Mouse (Mus musculus) liver, embryonic 15.5 days (tissue): ENCODE measurements around the gene Dnm3. TPM values are rescaled to one million over a fixed set of nuclear protein-coding genes. Genes with fewer than 3 reads are reported as not detected.

Source experiments
- ATAC-seq: fragments of 200-750 bp; cut with Nextera tagmentation; 2 replicates; pipeline ENCODE4 v1.8.0; 2017; ENCODE audit warnings: moderate number of reproducible peaks, mild to moderate bottlenecking, moderate library complexity; ENCODE audit not compliant: insufficient read depth
- H3K27ac ChIP-seq: fragments of 300-500 bp; sonication (generic); replicated peaks from 2 replicates; pipeline ENCODE4 v1.5.1; 2015; ENCODE audit warnings: mild to moderate bottlenecking, inconsistent platforms
- H3K27me3 ChIP-seq: fragments of 300-500 bp; sonication (generic); 2 replicates; pipeline ENCODE4 v1.6.1; 2015; ENCODE audit warnings: mild to moderate bottlenecking, inconsistent platforms
- H3K36me3 ChIP-seq: fragments of 300-500 bp; sonication (generic); replicated peaks from 2 replicates; pipeline ENCODE4 v1.6.1; 2015; ENCODE audit warnings: moderate library complexity, mild to moderate bottlenecking, inconsistent platforms
- H3K4me1 ChIP-seq: fragments of 300-500 bp; sonication (generic); replicated peaks from 2 replicates; pipeline ENCODE4 v1.6.1; 2015; ENCODE audit warnings: inconsistent platforms
- H3K4me2 ChIP-seq: fragments of 300-500 bp; sonication (generic); 2 replicates; pipeline ENCODE4 v1.6.1; 2015; ENCODE audit warnings: moderate library complexity, mild to moderate bottlenecking, inconsistent platforms
- H3K4me3 ChIP-seq: fragments of 300-500 bp; sonication (generic); replicated peaks from 2 replicates; pipeline ENCODE4 v1.5.1; 2015; ENCODE audit warnings: mild to moderate bottlenecking, inconsistent platforms
- H3K9ac ChIP-seq: fragments of 300-500 bp; sonication (generic); 2 replicates; pipeline ENCODE4 v1.6.1; 2015; ENCODE audit warnings: moderate library complexity, mild to moderate bottlenecking, inconsistent platforms
- H3K9me3 ChIP-seq: fragments of 300-500 bp; sonication (generic); replicated peaks from 2 replicates; pipeline ENCODE4 v1.6.1; 2016; ENCODE audit warnings: inconsistent platforms
- WGBS: fragments of 180-500 bp; shearing (Covaris S2); methylation state at CpG from one replicate; pipeline ENCODE4 v1.1.7; 2015; ENCODE audit warnings: mixed read lengths; ENCODE audit not compliant: insufficient replicate concordance; 5-methylcytosine and 5-hydroxymethylcytosine counted together
- polyA plus RNA-seq: library from polyadenylated mRNA; unstranded; fragments of >200 nt; fragmentation: Nextera tagmentation; extraction: Ambion mirVana; gene quantifications from 2 replicates; pipeline ENCODE4 v1.2.1, GENCODE M21; 2015

Gene Dnm3
- polyA plus RNA-seq, 1 experiment from 2014 or later, result 1.2 TPM

DNA sequence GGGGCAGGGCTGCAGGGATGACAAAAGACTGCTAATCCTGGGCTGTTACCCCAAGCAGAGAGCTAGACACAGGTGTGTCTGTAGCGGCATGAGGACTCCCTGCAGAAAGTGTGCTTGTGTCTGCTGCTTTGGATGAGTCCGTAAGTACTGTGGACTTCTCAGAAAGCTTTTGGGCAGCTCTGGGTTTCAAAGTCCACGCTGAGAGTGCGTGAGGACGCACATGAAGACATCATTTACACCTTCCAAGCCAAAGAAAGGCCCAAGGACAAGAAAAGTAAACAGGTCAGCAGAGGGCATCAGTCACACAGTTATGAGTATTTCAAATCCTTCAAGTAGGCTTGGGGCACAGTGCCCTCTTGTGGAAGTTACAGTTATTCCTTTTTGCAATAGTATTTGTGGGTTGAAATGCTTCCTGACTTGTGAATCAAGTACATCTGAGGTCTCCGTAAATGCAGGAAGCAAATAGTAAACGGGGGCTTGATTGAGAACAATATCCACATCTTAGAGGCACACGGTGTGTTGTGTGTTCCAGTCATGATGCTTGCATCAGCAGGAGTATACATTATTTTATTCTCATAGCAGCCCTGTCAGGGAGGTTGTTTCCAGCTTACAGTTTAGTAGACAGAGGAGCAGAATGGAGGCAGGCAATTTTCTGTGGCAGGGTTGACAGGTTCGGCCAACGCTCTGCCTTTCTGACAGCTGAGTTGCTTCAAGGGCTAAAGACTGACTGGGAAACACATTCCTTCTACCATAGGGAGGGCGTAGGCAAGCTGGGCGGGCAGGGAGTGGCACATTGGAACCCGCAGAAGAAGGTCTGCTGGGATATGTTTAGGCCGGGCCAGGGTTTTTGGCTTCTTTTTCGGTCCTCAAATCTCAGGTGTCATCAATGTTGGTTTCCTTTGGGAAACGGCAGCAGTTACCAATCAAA, 501.3 kb downstream of the Dnm3 start:
- Histone ChIP-seq H3K4me3 (no peak overlapping the region), H3K4me2 (no peak overlapping the region), H3K9me3 (no peaks in the 10 kb centered on the region), H3K36me3 (no peaks in the 10 kb centered on the region), H3K27me3 (no peaks in the 10 kb centered on the region), H3K27ac (no peak overlapping the region), H3K4me1 (peaks cover 18% of the 10 kb centered on the region), H3K9ac (no peak overlapping the region)
- ATAC-seq, result peak; percentile 48
- WGBS, result 40% methylated on average over 16 of the region's 16 CpGs

DNA sequence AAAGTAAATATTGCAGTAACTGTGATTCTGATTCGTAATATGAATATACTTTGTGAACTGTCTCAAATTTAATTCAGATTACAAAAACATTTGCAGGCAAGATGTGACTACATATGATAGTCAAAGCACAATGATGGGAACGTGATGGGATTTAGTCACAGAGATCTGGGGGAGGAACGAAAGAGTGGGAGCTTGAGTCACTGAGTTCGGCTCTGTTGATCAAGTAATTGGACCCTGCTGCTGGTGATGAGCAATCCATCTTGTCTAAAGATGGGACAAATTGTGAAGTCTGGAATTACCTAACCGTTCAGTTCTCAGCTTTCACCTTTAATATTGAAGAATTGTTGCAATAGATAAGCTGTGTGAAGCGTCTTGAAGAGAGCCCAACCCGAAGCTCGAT, 505.6 kb downstream of the Dnm3 start:
- H3K4me2 ChIP-seq, result no peak overlapping the region
- WGBS, result 77% methylated on average over 8 of the region's 8 CpGs
- no peak for ATAC-seq

GRCm38 (mm10) chr1:161970874-161971273, 507.0 kb downstream of the Dnm3 start:
- no peak for ATAC-seq
- Histone ChIP-seq H3K4me2 (no peak overlapping the region), H3K9me3 (no peaks in the 10 kb centered on the region), H3K27me3 (no peaks in the 10 kb centered on the region), H3K9ac (no peak overlapping the region), H3K27ac (no peak overlapping the region), H3K36me3 (peaks cover 8% of the 10 kb centered on the region), H3K4me3 (no peak overlapping the region), H3K4me1 (peaks cover 35% of the 10 kb centered on the region)
- WGBS, result 84% methylated on average over 9 of the region's 9 CpGs

More for the DNA sequence above, 505.6 kb downstream of the Dnm3 start:
- Histone ChIP-seq H3K4me1 (peaks cover 39% of the 10 kb centered on the region), H3K36me3 (peaks cover 8% of the 10 kb centered on the region), H3K27ac (no peak overlapping the region), H3K9ac (no peak overlapping the region), H3K9me3 (no peaks in the 10 kb centered on the region), H3K4me3 (no peak overlapping the region), H3K27me3 (no peaks in the 10 kb centered on the region)

- ATAC-seq, result peak; percentile 94
- no peaks in the 10 kb centered on the region for H3K9me3 ChIP-seq
- H3K4me1 ChIP-seq, result peaks cover 21% of the 10 kb centered on the region
- 5% methylated on average over 38 of the region's 38 CpGs for WGBS
- H3K4me3 ChIP-seq, result peak within 1 kb of the TSS; percentile 95
- H3K4me2 ChIP-seq, result peak within 1 kb of the TSS; percentile 79
- H3K27ac ChIP-seq, result peak within 1 kb of the TSS; percentile 83
- peaks cover 8% of the 10 kb centered on the region for H3K36me3 ChIP-seq
- H3K27me3 ChIP-seq, result peaks cover 9% of the 10 kb centered on the region
- peak within 1 kb of the TSS; percentile 94 for H3K9ac ChIP-seq
Measured at GRCm38 (mm10) chr1:161968589-161969407, 509.0 kb downstream of the Dnm3 start, which contains the start of gene Pigc. Gene Pigc, plus strand, starts transcription at chr1:161969186.

GRCm38 (mm10) chr1:161967936-161968335, 509.9 kb downstream of the Dnm3 start:
- Histone ChIP-seq H3K36me3 (peaks cover 8% of the 10 kb centered on the region), H3K9me3 (no peaks in the 10 kb centered on the region), H3K27me3 (peaks cover 11% of the 10 kb centered on the region), H3K27ac (no peak overlapping the region), H3K4me1 (peaks cover 21% of the 10 kb centered on the region), H3K4me2 (no peak overlapping the region), H3K4me3 (no peak overlapping the region), H3K9ac (no peak overlapping the region)
- WGBS, result 71% methylated on average over 2 of the region's 2 CpGs
- no peak for ATAC-seq

GRCm38 (mm10) chr1:161962465-161963377, 515.1 kb downstream of the Dnm3 start:
- H3K4me1 ChIP-seq, result no peaks in the 10 kb centered on the region
- no peak overlapping the region for H3K4me2 ChIP-seq
- ATAC-seq, result 0 out of 2 replicates have a peak, but pooled peaks have one; percentile 43
- H3K27me3 ChIP-seq, result peaks cover 11% of the 10 kb centered on the region
- H3K9me3 ChIP-seq, result no peaks in the 10 kb centered on the region
- H3K4me3 ChIP-seq, result no peak overlapping the region
- H3K36me3 ChIP-seq, result no peaks in the 10 kb centered on the region
- H3K27ac ChIP-seq, result no peak overlapping the region
- 41% methylated on average over 3 of the region's 3 CpGs for WGBS
- H3K9ac ChIP-seq, result no peak overlapping the region; the same call in 1 of the 2 replicates

DNA sequence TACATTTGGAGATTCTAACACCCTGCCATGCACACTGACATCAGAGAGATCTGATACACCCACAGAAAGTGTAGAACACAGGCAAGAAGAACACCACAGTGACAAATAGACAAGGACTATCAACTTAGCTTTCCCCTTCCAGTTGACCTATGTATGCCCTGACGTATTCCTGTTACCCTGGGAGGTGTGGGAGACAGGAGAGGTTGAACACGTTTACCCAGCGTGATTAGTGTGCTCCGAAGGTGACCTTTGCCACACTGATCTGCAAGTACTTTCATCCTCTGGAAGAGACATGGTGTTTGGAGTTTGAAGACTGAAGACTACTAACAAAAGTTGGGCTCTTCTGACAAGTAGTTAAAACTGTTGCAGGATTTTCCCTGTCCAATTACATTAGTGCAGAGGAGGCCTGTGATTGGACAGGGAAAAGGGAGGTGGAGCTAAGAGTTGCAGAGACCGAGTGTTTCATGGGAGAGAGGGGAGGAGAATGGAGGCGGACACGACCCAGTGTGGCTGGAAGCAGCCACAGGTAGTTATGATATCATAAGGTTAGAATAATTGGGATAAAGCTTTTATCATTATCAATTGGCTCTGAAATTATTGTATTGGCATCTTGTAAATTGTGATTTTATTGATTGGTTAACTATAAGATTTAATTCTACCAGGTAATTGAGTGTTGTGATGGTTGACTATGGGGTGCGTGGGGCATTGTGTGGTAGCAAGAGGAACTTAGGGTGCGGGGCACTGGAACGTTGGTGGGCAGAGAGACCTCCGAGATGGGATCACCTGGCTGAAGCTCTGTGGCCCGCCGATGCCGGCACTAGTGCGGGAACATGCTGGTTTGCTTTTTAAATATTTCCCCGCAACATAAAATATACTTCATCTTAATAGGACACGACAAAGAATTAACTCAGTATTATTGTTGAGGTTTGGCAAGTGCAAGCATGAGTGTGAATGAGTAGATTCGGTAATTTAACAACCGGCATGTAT, 519.6 kb downstream of the Dnm3 start:
- peaks cover 5% of the 10 kb centered on the region; the same call in 1 of the 2 replicates for H3K4me1 ChIP-seq
- no peak overlapping the region for H3K9ac ChIP-seq
- no peak overlapping the region for H3K27ac ChIP-seq
- 74% methylated on average over 19 of the region's 19 CpGs for WGBS
- H3K36me3 ChIP-seq, result no peaks in the 10 kb centered on the region
- ATAC-seq, result no peak
- no peak overlapping the region for H3K4me3 ChIP-seq
- H3K4me2 ChIP-seq, result no peak overlapping the region
- H3K9me3 ChIP-seq, result no peaks in the 10 kb centered on the region
- H3K27me3 ChIP-seq, result no peaks in the 10 kb centered on the region

DNA sequence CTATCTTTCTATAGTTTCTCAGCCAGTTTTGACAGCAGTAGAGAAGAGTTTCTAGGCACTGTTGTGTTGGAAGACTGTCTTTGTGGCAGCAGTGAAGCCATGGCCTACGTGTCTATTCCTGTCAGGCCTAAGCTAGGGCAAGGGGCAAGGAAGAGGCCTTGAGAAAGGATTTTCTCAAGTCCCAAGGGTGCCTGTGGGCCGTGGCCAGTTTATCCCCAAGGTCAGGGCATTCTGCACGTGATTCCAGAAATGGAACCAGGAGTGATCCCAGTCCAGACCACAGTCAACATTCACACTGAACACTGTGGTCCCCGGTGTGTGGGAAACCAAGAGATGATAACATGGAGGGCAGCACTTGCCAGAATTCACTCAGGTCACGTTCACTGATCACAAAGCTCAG, 522.0 kb downstream of the Dnm3 start:
- Histone ChIP-seq H3K27me3 (no peaks in the 10 kb centered on the region), H3K4me1 (peaks cover 5% of the 10 kb centered on the region; the same call in 1 of the 2 replicates), H3K9ac (no peak overlapping the region), H3K36me3 (no peaks in the 10 kb centered on the region), H3K9me3 (no peaks in the 10 kb centered on the region), H3K4me3 (no peak overlapping the region), H3K4me2 (no peak overlapping the region), H3K27ac (no peak overlapping the region)
- no peak for ATAC-seq
- 41% methylated on average over 5 of the region's 5 CpGs for WGBS

- H3K4me3 ChIP-seq, result no peak overlapping the region
- no peak overlapping the region for H3K9ac ChIP-seq
- H3K9me3 ChIP-seq, result no peaks in the 10 kb centered on the region
- WGBS, result 45% methylated on average over 1 of the region's 1 CpGs
- H3K27me3 ChIP-seq, result no peaks in the 10 kb centered on the region
- peaks cover 5% of the 10 kb centered on the region; the same call in 1 of the 2 replicates for H3K4me1 ChIP-seq
- no peak overlapping the region for H3K27ac ChIP-seq
- no peak overlapping the region for H3K4me2 ChIP-seq
- H3K36me3 ChIP-seq, result no peaks in the 10 kb centered on the region
- ATAC-seq, result no peak
Measured at GRCm38 (mm10) chr1:161952599-161952998, 525.2 kb downstream of the Dnm3 start.
